Mouse (Mus musculus) spleen, adult 2 months (tissue): Measurements from ENCODE around the gene AC134908.4.

Experiments
- CTCF ChIP-seq: fragments of 200-500 bp; IDR thresholded peaks from 2 replicates; pipeline ENCODE4 v1.5.1; 2011; ENCODE audit warnings: mild to moderate bottlenecking, inconsistent platforms; ENCODE audit not compliant: insufficient read depth, insufficient read length, insufficient replicate concordance; ENCODE audit errors: extremely low read depth
- POLR2A ChIP-seq: fragments of 200-500 bp; IDR thresholded peaks from 2 replicates; pipeline ENCODE4 v1.6.1; 2011; ENCODE audit warnings: low read depth, low read length, inconsistent platforms

DNA sequence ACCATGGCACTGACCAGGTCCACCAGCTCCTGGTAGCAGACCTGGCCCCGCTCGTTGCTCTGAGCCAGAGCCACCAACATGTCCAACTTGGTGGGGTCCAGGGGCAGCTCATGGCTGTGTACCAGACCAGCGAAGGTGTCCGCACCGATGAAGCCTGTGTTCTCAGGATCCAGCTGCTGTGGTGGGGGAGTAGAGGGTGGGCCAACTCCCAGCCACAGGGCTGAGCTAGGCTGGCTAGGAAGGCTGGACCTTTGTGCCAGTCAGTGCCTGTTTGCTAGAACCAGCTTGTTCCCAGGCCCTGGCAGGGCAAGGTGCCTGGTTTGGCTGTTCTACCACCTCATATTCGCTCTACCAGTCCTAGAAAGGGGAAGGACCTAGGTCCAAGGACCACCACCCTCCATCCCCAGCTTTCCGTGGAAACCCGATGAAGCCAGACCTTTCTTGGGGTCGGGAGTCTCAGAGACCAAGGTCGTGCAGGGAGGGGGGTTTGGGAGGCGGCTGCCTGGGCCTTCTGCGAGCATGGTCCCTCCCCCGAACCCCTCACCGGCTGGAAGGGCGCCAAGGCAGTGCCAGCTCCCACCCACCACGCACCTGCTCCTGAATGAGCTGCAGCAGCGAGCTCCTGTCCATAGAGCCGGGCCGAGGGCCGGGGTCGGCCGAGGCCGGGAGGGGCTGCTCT lies 41.1 kb upstream of the AC134908.4 start:
- TF ChIP-seq CTCF (no peak), POLR2A (no peak)
